Mouse (Mus musculus) neural tube, embryonic 11.5 days (tissue): ENCODE data around the gene Vmn1r62. TPM values are rescaled to one million over a fixed set of nuclear protein-coding genes. Genes with fewer than 3 reads are reported as not detected.
"Not testable (repeated sequence)": the region's sequence is repeated elsewhere in the genome, so short reads cannot be mapped to it uniquely, and the experiment has no call there.

Experiments used
- ATAC-seq: fragments of 200-750 bp; cut with Nextera tagmentation; 2 replicates; pipeline ENCODE4 v1.8.0; 2017; ENCODE audit warnings: moderate number of reproducible peaks, mild to moderate bottlenecking, moderate TSS enrichment, moderate library complexity; ENCODE audit not compliant: insufficient read depth, low FRiP score, low TSS enrichment
- DNase-seq: peaks from one replicate; pipeline ENCODE4 v3.0.0-alpha.2; 2015; ENCODE audit warnings: low spot score
- H3K27ac ChIP-seq: fragments of 300-500 bp; sonication (generic); 2 replicates; pipeline ENCODE4 v1.5.1; 2014; ENCODE audit warnings: low read depth, mild to moderate bottlenecking, low read length
- H3K27me3 ChIP-seq: fragments of 300-500 bp; sonication (generic); 2 replicates; pipeline ENCODE4 v1.6.1; 2014; ENCODE audit warnings: mild to moderate bottlenecking, low read length, mixed read lengths; ENCODE audit not compliant: control insufficient read depth, insufficient read depth
- H3K36me3 ChIP-seq: fragments of 300-500 bp; sonication (generic); 2 replicates; pipeline ENCODE4 v1.6.1; 2014; ENCODE audit warnings: mild to moderate bottlenecking, low read length, moderate library complexity, mixed read lengths; ENCODE audit not compliant: control insufficient read depth, insufficient read depth
- H3K4me1 ChIP-seq: fragments of 300-500 bp; sonication (generic); 2 replicates; pipeline ENCODE4 v1.6.1; 2014; ENCODE audit warnings: low read length, mixed read lengths; ENCODE audit not compliant: control insufficient read depth, insufficient read depth
- H3K4me2 ChIP-seq: fragments of 300-500 bp; sonication (generic); 2 replicates; pipeline ENCODE4 v1.6.1; 2014; ENCODE audit warnings: low read depth, mild to moderate bottlenecking, moderate library complexity
- H3K4me3 ChIP-seq: fragments of 300-500 bp; sonication (generic); 2 replicates; pipeline ENCODE4 v1.5.1; 2014; ENCODE audit warnings: low read depth, low read length
- H3K9ac ChIP-seq: fragments of 300-500 bp; sonication (generic); 2 replicates; pipeline ENCODE4 v1.6.1; 2014; ENCODE audit warnings: mild to moderate bottlenecking, low read length
- H3K9me3 ChIP-seq: fragments of 300-500 bp; sonication (generic); 2 replicates; pipeline ENCODE4 v1.6.1; 2016; ENCODE audit warnings: low read length; ENCODE audit not compliant: control insufficient read depth
- WGBS: fragments of 180-500 bp; shearing (Covaris S2); extraction: QIAGEN DNeasy Blood & Tissue Kit; methylation state at CpG from one replicate; pipeline ENCODE4 v1.1.7; 2014; 5-methylcytosine and 5-hydroxymethylcytosine counted together
- polyA plus RNA-seq: library from polyadenylated mRNA; unstranded; fragments of >200 nt; fragmentation: Nextera tagmentation; extraction: Ambion mirVana; gene quantifications from 2 replicates; pipeline ENCODE4 v1.2.1, GENCODE M21; 2014

The Vmn1r62 gene
- not detected in 2 replicates for polyA plus RNA-seq

DNA sequence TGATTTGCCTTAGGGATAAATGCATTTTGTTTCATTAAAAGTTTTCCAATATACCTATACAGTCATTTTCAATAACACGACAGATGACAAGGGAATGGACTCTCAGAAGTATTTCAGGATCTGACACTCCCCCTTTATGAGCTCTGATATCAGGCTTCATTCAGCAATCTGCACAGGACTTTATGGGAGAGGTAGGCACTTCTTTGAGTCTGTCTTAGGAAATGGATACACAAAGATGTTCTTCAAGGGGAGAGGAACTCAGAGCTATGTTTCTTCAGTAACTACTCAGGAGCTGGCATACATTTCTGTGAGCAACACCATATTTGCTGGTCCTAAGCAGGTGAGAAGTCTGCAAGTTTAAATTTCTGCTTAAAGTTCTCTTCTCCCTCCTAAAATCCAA lies at the start of gene Vmn1r62:
TSS of gene Vmn1r62 (plus strand) at position 301 of the 400 bp plus-strand sequence.
- ATAC-seq, H3K9ac ChIP-seq, H3K4me2 ChIP-seq, H3K4me3 ChIP-seq, H3K9me3 ChIP-seq, H3K27me3 ChIP-seq, H3K36me3 ChIP-seq, H3K4me1 ChIP-seq, DNase-seq, H3K27ac ChIP-seq: not testable (repeated sequence)
- no CpG with 5 or more reads among the region's 1 CpGs for WGBS

Other genes starting within 250 kb of the Vmn1r62 start
- gene Vmn1r59, start 216.9 kb upstream of the Vmn1r62 start, polyA plus RNA-seq = not detected in 2 replicates
- gene Vmn2r28, start 179.7 kb upstream of the Vmn1r62 start, polyA plus RNA-seq = not detected in 2 replicates
- not detected in 2 replicates for gene Vmn1r60, start 126.3 kb upstream of the Vmn1r62 start, polyA plus RNA-seq
- gene Vmn1r61, start 60.3 kb upstream of the Vmn1r62 start, polyA plus RNA-seq = not detected in 2 replicates
- gene Vmn1r63, start 131.8 kb downstream of the Vmn1r62 start, polyA plus RNA-seq = not detected in 2 replicates
- gene Vmn1r64, start 210.9 kb downstream of the Vmn1r62 start, polyA plus RNA-seq = not detected in 2 replicates